Mouse (Mus musculus) spleen, adult 18-20 months (tissue): ENCODE measurements around the gene Aadacl2.

Experiments
- DNase-seq, 2 experiments: peaks; one replicate each; pipeline ENCODE4 v3.0.0; 2022; ENCODE audit warnings: mixed read lengths in 2 of 2

Gene Aadacl2

GRCm38 (mm10) chr3:60006443-60006842 lies at the start of gene Aadacl2:
Aadacl2 (plus strand) TSS chr3:60006743.
- no peak for DNase-seq

GRCm38 (mm10) chr3:59970891-59971290 lies 35.7 kb upstream of the Aadacl2 start:
- no peak for DNase-seq

GRCm38 (mm10) chr3:59974591-59974990 lies 32.0 kb upstream of the Aadacl2 start:
- no peak for DNase-seq

- no peak for DNase-seq
Measured at GRCm38 (mm10) chr3:60003622-60004021, 2.9 kb upstream of the Aadacl2 start.

- DNase-seq, result no peak
Measured at GRCm38 (mm10) chr3:60025417-60025816, 18.9 kb downstream of the Aadacl2 start, which contains the start of gene Aadac. Aadac (plus strand) TSS chr3:60025717.

GRCm38 (mm10) chr3:60031511-60031910 lies 25.0 kb downstream of the Aadacl2 start:
- no peak for DNase-seq

- DNase-seq, result no peak
Measured at GRCm38 (mm10) chr3:60046221-60046913, 39.8 kb downstream of the Aadacl2 start.

- DNase-seq, result no peak
Measured at GRCm38 (mm10) chr3:60053231-60053927, 46.8 kb downstream of the Aadacl2 start.

- DNase-seq, result no peak
Measured at GRCm38 (mm10) chr3:60053931-60054330, 47.4 kb downstream of the Aadacl2 start.

- DNase-seq, result no peak
Measured at GRCm38 (mm10) chr3:60056451-60056850, 49.9 kb downstream of the Aadacl2 start.

GRCm38 (mm10) chr3:60057070-60057808 lies 50.7 kb downstream of the Aadacl2 start:
- DNase-seq, result no peak

GRCm38 (mm10) chr3:60057809-60058082 lies 51.2 kb downstream of the Aadacl2 start:
- no peak for DNase-seq
